Mouse (Mus musculus) stomach, postnatal 0 days (tissue): ENCODE data around the gene C5ar2.

Experiments
- CTCF ChIP-seq: IDR thresholded peaks from 2 replicates; pipeline ENCODE4 v1.5.1; 2016; ENCODE audit warnings: antibody characterized with exemption, low read depth, mild to moderate bottlenecking, moderate library complexity
- EP300 ChIP-seq: optimal IDR thresholded peaks from 2 replicates; pipeline ENCODE3; 2016; ENCODE audit warnings: antibody characterized with exemption

DNA sequence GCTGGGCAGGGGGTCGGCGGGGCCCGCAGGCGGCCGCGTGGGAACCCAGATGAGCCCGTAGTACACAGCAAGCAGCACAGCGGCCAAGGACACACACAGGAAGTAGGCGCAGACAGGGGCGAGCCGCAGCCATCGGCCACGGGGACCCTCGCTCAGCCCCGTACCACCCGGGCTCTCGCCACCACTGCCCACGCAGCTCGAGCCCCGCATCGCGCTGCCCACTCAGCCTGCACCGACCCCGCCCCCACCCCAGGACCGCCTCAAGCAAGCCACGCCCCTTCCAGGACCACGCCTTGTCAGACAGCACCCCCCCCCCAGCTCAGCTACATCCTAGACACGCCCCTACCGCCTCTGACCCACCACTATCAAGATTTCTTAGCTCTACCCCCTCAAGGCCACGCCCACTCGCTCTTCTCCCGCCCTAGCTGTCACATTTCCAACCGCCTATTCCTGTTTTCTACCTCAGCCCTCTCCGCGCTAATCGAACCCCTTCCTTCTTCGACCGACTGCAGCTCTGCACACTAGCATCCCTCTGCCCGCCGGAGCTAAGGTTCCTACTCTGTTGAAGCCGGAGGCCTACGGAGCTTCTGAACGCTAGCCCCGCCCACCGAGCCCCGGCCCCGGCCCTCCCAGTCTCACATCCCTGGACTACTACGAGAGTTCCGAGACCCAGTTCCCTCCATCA, 29.3 kb upstream of the C5ar2 start, which contains the start of gene Inafm1:
- TF ChIP-seq CTCF, result no peak
- TF ChIP-seq EP300, result no peak
